Mouse (Mus musculus): ENCODE measurements around the gene Gm28308. TPM values are rescaled to one million over a fixed set of nuclear protein-coding genes. Genes with fewer than 3 reads are reported as not detected.

The Gm28308 gene
- polyA plus RNA-seq, 1 experiment from 2014 or later = not detected

DNA sequence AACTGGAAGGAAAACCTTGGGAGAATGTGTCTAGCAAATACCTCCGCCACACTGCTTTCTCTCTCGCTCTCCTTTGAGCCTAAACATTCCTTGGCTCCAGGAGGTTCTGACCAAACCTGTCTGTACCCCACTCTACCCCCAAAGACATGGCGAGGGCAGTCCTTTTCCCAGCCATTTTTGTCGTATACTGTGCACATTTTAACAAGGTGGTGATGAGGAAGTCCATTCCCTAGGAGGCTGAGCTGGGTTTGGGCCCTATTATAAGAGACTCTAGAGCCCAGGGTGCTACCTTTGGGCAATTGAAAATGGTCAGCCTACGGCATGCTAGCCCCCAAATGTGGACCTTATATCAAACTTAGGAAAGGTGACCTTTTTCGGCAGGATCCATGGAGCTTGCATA lies 22.7 kb upstream of the Gm28308 start:
- Histone ChIP-seq H3K27ac (ENCODE audit: low read depth, low read length) (no peak overlapping the region), H3K4me2 (ENCODE audit: low read depth) (peak overlapping the region; percentile 57), H3K9me3 (ENCODE audit: control insufficient read depth, low read length) (no peaks in the 10 kb centered on the region), H3K4me3 (ENCODE audit: low read depth, low read length) (peak overlapping the region; percentile 65), H3K9ac (ENCODE audit: low read length) (peak overlapping the region; percentile 94; the same call in 1 of the 2 replicates), H3K4me1 (ENCODE audit: control insufficient read depth, insufficient read depth, low read length) (no peaks in the 10 kb centered on the region; the same call in 1 of the 2 replicates), H3K36me3 (ENCODE audit: control insufficient read depth, insufficient read depth, low read length) (no peaks in the 10 kb centered on the region), H3K27me3 (ENCODE audit: control insufficient read depth, insufficient read depth, low read length) (peaks cover 76% of the 10 kb centered on the region)
- 21% methylated on average over 6 of the region's 6 CpGs for WGBS
- DNase-seq (ENCODE audit: low spot score) (no peak), ATAC-seq (ENCODE audit: insufficient read depth, low FRiP score, low TSS enrichment) (no peak)

DNA sequence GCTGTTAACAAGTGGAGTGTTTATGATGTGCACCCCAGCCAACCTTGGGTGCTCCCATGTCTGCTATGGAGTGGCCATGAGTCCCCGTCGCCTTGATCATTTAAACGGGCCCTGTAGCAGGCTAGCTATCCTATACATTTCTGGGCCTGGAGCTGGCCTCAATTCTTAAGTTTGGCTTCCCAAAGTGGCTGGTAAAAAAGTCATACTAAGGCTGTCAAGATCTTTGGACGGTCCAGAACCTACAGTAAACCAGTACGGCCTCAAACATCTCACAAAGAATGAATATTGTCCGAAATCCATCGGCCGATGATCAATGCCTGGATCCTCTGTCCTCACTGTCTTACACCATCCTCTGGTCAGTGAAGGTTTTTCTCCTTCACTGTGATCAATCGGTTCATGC lies 22.1 kb upstream of the Gm28308 start:
- no peak for DNase-seq (ENCODE audit: low spot score)
- Histone ChIP-seq H3K9me3 (ENCODE audit: control insufficient read depth, low read length) (no peaks in the 10 kb centered on the region), H3K27ac (ENCODE audit: low read depth, low read length) (peak overlapping the region; percentile 53), H3K4me2 (ENCODE audit: low read depth) (peak overlapping the region; percentile 57), H3K36me3 (ENCODE audit: control insufficient read depth, insufficient read depth, low read length) (no peaks in the 10 kb centered on the region), H3K9ac (ENCODE audit: low read length) (peak overlapping the region; percentile 94), H3K4me1 (ENCODE audit: control insufficient read depth, insufficient read depth, low read length) (no peaks in the 10 kb centered on the region; the same call in 1 of the 2 replicates), H3K27me3 (ENCODE audit: control insufficient read depth, insufficient read depth, low read length) (peaks cover 70% of the 10 kb centered on the region), H3K4me3 (ENCODE audit: low read depth, low read length) (peak overlapping the region; percentile 65)
- ATAC-seq (ENCODE audit: insufficient read depth, low FRiP score, low TSS enrichment) = no peak
- 25% methylated on average over 9 of the region's 9 CpGs for WGBS

DNA sequence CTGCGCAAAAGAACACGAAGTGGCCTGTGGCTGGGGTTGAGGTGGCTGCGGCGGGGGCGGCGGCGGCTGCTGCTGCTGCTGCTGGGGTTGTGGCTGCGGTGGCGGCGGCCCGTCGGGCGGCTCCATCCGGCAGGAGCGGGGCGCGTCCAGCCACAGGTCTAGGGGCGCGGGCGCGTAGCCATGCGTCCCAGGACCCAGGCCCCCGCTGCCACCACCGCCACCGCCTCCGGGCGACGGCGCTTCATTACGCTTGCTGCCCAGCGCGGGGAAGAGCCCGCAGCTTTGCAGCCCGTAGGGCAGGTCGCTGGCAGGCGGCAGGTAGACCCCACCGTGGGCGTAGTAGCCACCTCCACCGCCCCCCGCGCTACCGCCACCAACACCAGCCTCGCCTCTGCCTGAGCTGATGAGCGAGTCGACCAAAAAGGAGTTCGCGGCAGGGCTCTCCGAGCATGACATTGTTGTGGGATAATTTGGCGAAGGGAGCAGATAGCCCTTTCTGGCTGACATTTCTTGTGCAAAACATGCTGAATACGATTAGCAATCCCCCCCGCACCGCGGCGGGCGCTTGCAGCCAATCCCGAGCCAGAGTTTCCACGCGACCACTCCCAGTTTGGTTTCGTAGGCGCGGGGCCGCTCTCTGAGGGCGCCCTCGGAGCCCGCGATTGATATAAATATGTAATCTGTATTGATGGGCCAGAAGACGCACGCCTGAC lies 21.4 kb upstream of the Gm28308 start:
- ATAC-seq (ENCODE audit: insufficient read depth, low FRiP score, low TSS enrichment) = peak; percentile 17
- H3K27ac ChIP-seq (ENCODE audit: low read depth, low read length) = peak overlapping the region; percentile 91
- peaks cover 66% of the 10 kb centered on the region for H3K27me3 ChIP-seq (ENCODE audit: control insufficient read depth, insufficient read depth, low read length)
- H3K36me3 ChIP-seq (ENCODE audit: control insufficient read depth, insufficient read depth, low read length) = no peaks in the 10 kb centered on the region
- H3K4me1 ChIP-seq (ENCODE audit: control insufficient read depth, insufficient read depth, low read length) = no peaks in the 10 kb centered on the region; the same call in 1 of the 2 replicates
- no peak for DNase-seq (ENCODE audit: low spot score)
- no peaks in the 10 kb centered on the region for H3K9me3 ChIP-seq (ENCODE audit: control insufficient read depth, low read length)
- peak overlapping the region; percentile 94 for H3K9ac ChIP-seq (ENCODE audit: low read length)
- WGBS = 1% methylated on average over 62 of the region's 68 CpGs
- peak overlapping the region; percentile 57 for H3K4me2 ChIP-seq (ENCODE audit: low read depth)
- peak overlapping the region; percentile 65 for H3K4me3 ChIP-seq (ENCODE audit: low read depth, low read length)

DNA sequence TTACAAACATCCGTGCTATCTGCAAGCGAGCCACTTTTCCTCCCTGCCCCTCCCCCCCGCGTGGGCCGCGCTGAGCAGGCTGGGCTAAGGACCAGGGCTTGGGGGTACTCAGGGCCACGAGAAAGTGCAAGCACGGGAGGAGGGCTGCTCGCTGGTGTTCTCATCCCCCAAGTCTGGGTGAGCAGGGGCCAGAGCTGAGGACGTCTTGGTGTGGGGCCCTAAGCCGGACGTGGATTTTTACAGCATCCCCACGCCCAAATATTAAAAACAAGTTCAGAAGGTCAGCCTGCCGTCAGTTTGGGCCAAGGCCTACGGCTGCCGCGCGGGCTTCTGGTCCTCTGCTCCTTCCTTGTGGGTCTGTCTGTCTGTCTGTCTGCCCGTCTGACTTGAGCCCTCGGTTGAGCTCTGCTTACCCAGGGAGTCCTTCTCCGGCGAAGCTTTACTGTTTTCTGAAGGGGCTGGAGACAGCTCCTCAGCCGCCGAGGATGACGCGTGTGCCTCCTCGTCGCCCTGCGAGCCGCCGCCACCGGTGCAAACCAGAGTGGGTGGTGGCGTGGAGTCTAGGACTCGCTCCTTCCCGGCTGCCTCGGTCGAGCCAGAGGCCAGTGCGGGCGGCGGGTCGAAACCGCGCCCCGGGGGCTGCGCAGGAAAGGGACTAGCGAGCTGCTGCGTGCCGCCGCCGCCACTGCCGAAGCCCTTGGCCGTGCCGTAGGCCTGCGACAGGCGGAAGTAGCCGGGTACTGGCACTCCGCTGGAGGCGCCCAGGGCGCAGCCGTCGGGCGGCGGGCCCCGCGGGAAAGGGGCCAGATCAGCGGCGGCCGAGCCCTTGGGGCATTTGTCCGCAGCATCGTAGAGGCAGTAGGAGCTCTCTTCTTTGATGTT lies 20.6 kb upstream of the Gm28308 start:
- Histone ChIP-seq H3K4me1 (ENCODE audit: control insufficient read depth, insufficient read depth, low read length) (no peaks in the 10 kb centered on the region; the same call in 1 of the 2 replicates), H3K4me2 (ENCODE audit: low read depth) (peak overlapping the region; percentile 57), H3K27ac (ENCODE audit: low read depth, low read length) (peak overlapping the region; percentile 91), H3K4me3 (ENCODE audit: low read depth, low read length) (peak overlapping the region; percentile 65), H3K9me3 (ENCODE audit: control insufficient read depth, low read length) (no peaks in the 10 kb centered on the region), H3K9ac (ENCODE audit: low read length) (peak overlapping the region; percentile 94), H3K36me3 (ENCODE audit: control insufficient read depth, insufficient read depth, low read length) (no peaks in the 10 kb centered on the region), H3K27me3 (ENCODE audit: control insufficient read depth, insufficient read depth, low read length) (peaks cover 62% of the 10 kb centered on the region)
- DNase-seq (ENCODE audit: low spot score) (peak; percentile 56), ATAC-seq (ENCODE audit: insufficient read depth, low FRiP score, low TSS enrichment) (no peak)
- under 1% methylated on average over 55 of the region's 70 CpGs for WGBS

DNA sequence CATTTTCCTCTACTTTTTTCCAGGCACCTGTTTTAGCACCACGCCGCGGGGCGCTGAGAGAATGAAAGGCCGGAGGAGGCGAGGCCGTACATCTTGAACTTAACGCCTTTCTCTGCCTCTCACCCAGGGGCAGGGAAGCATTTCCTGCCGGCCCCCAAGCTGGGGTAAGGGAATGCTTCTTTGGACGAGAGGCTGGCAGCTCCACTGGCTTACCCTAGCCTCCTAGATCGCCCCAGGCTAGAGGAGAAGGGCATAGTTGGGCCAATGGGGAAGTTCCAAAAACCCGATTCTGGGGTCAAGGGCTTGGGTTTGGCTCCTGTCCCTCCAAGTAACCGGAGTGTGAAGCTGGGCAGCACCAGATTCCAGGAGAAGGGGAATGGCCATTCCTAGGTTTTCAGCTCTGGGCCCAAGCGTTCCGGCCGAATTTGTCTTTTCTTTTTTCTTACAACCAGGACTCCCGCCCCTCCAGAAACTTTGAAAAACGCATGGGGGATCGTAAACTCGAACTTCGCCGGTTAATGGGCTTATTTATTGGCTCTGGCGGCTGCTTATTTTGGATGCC lies 19.9 kb upstream of the Gm28308 start:
- DNase-seq (ENCODE audit: low spot score) = peak; percentile 60

DNA sequence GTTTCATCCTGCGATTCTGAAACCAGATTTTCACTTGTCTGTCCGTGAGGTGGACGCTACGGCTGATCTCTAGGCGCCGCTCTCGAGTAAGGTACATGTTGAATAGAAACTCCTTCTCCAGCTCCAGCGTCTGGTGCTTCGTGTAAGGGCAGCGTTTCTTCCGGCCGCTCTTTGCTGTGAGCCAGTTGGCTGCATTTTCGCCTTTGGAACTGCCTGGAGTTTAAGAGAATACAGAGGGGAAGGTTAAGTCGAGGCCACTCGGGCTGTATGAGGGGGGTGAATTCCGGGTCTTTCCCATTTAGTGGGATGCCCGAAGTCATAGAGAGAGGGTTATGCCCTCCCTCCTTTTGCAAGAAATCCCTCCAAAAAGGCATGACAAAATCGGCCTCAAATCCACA lies 19.4 kb upstream of the Gm28308 start:
- H3K9me3 ChIP-seq (ENCODE audit: control insufficient read depth, low read length) = no peaks in the 10 kb centered on the region
- peak overlapping the region; percentile 94 for H3K9ac ChIP-seq (ENCODE audit: low read length)
- H3K27me3 ChIP-seq (ENCODE audit: control insufficient read depth, insufficient read depth, low read length) = peaks cover 58% of the 10 kb centered on the region
- H3K36me3 ChIP-seq (ENCODE audit: control insufficient read depth, insufficient read depth, low read length) = no peaks in the 10 kb centered on the region
- under 1% methylated on average over 18 of the region's 18 CpGs for WGBS
- H3K4me3 ChIP-seq (ENCODE audit: low read depth, low read length) = peak overlapping the region; percentile 65
- peak; percentile 68 for DNase-seq (ENCODE audit: low spot score)
- no peak; the same call in 1 of the 2 replicates for ATAC-seq (ENCODE audit: insufficient read depth, low FRiP score, low TSS enrichment)
- H3K4me1 ChIP-seq (ENCODE audit: control insufficient read depth, insufficient read depth, low read length) = peaks cover under 1% of the 10 kb centered on the region; the same call in 1 of the 2 replicates
- peak overlapping the region; percentile 91 for H3K27ac ChIP-seq (ENCODE audit: low read depth, low read length)
- peak overlapping the region; percentile 57 for H3K4me2 ChIP-seq (ENCODE audit: low read depth)

More for the DNA sequence above, 19.9 kb upstream of the Gm28308 start:
- peak overlapping the region; percentile 57 for H3K4me2 ChIP-seq (ENCODE audit: low read depth)
- no peaks in the 10 kb centered on the region for H3K9me3 ChIP-seq (ENCODE audit: control insufficient read depth, low read length)
- H3K4me1 ChIP-seq (ENCODE audit: control insufficient read depth, insufficient read depth, low read length) = no peaks in the 10 kb centered on the region; the same call in 1 of the 2 replicates
- 1% methylated on average over 23 of the region's 23 CpGs for WGBS
- H3K4me3 ChIP-seq (ENCODE audit: low read depth, low read length) = peak overlapping the region; percentile 65
- ATAC-seq (ENCODE audit: insufficient read depth, low FRiP score, low TSS enrichment) = peak; percentile 8; the same call in 1 of the 2 replicates
- H3K9ac ChIP-seq (ENCODE audit: low read length) = peak overlapping the region; percentile 94
- peak overlapping the region; percentile 91 for H3K27ac ChIP-seq (ENCODE audit: low read depth, low read length)
- H3K27me3 ChIP-seq (ENCODE audit: control insufficient read depth, insufficient read depth, low read length) = peaks cover 61% of the 10 kb centered on the region
- H3K36me3 ChIP-seq (ENCODE audit: control insufficient read depth, insufficient read depth, low read length) = no peaks in the 10 kb centered on the region

DNA sequence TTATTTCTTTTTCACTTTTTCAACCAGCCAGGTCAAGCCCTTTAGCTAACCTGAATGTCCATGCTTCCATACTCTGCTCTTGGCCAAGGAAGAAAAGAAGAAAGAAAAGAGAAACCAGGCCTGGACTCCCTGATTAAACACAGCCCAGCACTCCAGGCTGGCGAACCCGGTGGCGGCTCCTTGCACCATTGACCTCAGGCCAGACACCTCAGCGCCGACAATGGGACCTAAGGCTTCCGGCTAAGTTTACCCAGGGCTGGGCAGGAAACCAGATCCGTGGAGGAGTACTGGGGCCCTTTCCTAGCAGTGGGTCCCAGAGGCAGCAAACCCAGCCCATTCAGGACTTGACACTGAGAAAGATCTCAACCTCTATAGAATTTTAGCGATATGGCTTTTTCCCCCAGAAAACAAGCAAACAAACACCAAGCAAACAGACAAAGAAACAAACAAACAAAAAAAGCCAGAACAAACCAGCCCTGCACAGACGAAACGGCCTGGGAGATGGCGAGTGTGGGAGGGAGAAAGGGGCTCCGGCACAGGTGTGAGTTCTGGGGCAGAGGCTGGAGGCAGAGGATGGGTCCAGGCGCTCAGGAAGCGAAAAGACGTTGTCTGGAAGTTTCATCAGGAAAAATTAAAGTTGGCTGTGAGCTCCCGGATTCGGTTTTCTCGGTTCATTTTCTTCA lies 18.9 kb upstream of the Gm28308 start:
- H3K4me2 ChIP-seq (ENCODE audit: low read depth) = peak overlapping the region; percentile 57
- DNase-seq (ENCODE audit: low spot score) = peak; percentile 44
- peak overlapping the region; percentile 94 for H3K9ac ChIP-seq (ENCODE audit: low read length)
- H3K36me3 ChIP-seq (ENCODE audit: control insufficient read depth, insufficient read depth, low read length) = no peaks in the 10 kb centered on the region
- H3K4me3 ChIP-seq (ENCODE audit: low read depth, low read length) = peak overlapping the region; percentile 65
- H3K9me3 ChIP-seq (ENCODE audit: control insufficient read depth, low read length) = no peaks in the 10 kb centered on the region
- H3K27ac ChIP-seq (ENCODE audit: low read depth, low read length) = peak overlapping the region; percentile 91
- ATAC-seq (ENCODE audit: insufficient read depth, low FRiP score, low TSS enrichment) = no peak
- H3K4me1 ChIP-seq (ENCODE audit: control insufficient read depth, insufficient read depth, low read length) = peaks cover 2% of the 10 kb centered on the region; the same call in 1 of the 2 replicates
- WGBS = 1% methylated on average over 18 of the region's 18 CpGs
- H3K27me3 ChIP-seq (ENCODE audit: control insufficient read depth, insufficient read depth, low read length) = peaks cover 52% of the 10 kb centered on the region

All from neural tube, embryonic 11.5 days (tissue).